Mouse (Mus musculus) retina, adult 2 months (tissue): ENCODE measurements around the gene Gm28635.

Experiments
- DNase-seq: peaks from one replicate; pipeline ENCODE4 v3.0.0-alpha.2; 2012; ENCODE audit warnings: low read depth, low spot score

The Gm28635 gene

GRCm38 (mm10) chr2:84592801-84593200 is 85.0 kb downstream of the Gm28635 start:
- DNase-seq = no peak

- no peak for DNase-seq
These were observed 92.1 kb downstream of the Gm28635 start for GRCm38 (mm10) chr2:84585700-84586099.

- no peak for DNase-seq
These were observed 95.6 kb downstream of the Gm28635 start for GRCm38 (mm10) chr2:84582286-84582685.

GRCm38 (mm10) chr2:84581208-84581607 is 96.6 kb downstream of the Gm28635 start:
- no peak for DNase-seq

- DNase-seq = no peak
These were observed 98.5 kb downstream of the Gm28635 start for GRCm38 (mm10) chr2:84579311-84579710.

- DNase-seq = no peak
These were observed 103.7 kb downstream of the Gm28635 start for GRCm38 (mm10) chr2:84574130-84574529.

- no peak for DNase-seq
These were observed 120.8 kb downstream of the Gm28635 start for GRCm38 (mm10) chr2:84556888-84557514.
